Mouse (Mus musculus): ENCODE measurements at regions not wholly inside any gene's neighbourhood (a gene's known extent, or its start where the extent isn't known, plus 50 kb on each side); places are given as distances from the start of the nearest gene placed in this dataset.

GRCm38 (mm10) chr1:161704527-161704926 is 83.8 kb downstream of the Fasl start:
- TF ChIP-seq CTCF (IDR thresholded peaks at IDR 0.05; ENCODE audit: low read depth) (no peak), EP300 (IDR thresholded peaks at IDR 0.05; ENCODE audit: low read depth) (no peak)
